Mouse (Mus musculus) forebrain, embryonic 11.5 days (tissue): ENCODE measurements at regions not wholly inside any gene's neighbourhood (a gene's known extent, or its start where the extent isn't known, plus 50 kb on each side); places are given as distances from the start of the nearest gene placed in this dataset.

Source experiments
- ATAC-seq: fragments of 200-750 bp; cut with Nextera tagmentation; replicated peaks from 2 replicates; pipeline ENCODE4 v1.8.0; 2017; ENCODE audit warnings: moderate TSS enrichment; ENCODE audit not compliant: low FRiP score
- DNase-seq: peaks from one replicate; pipeline ENCODE4 v3.0.0-alpha.2; 2017; ENCODE audit warnings: low spot score
- H3K27ac ChIP-seq: fragments of 300-500 bp; sonication (generic); 2 replicates; pipeline ENCODE4 v1.5.1; 2014; ENCODE audit warnings: low read depth, low read length
- H3K27me3 ChIP-seq: fragments of 300-500 bp; sonication (generic); 2 replicates; pipeline ENCODE4 v1.6.1; 2014; ENCODE audit warnings: mild to moderate bottlenecking, low read length, mixed read lengths; ENCODE audit not compliant: control insufficient read depth, insufficient read depth
- H3K36me3 ChIP-seq: fragments of 300-500 bp; sonication (generic); 2 replicates; pipeline ENCODE4 v1.6.1; 2014; ENCODE audit warnings: mild to moderate bottlenecking, low read length, moderate library complexity, mixed read lengths; ENCODE audit not compliant: control insufficient read depth, insufficient read depth
- H3K4me1 ChIP-seq: fragments of 300-500 bp; sonication (generic); replicated peaks from 2 replicates; pipeline ENCODE4 v1.6.1; 2014; ENCODE audit warnings: low read length, mixed read lengths; ENCODE audit not compliant: control insufficient read depth, insufficient read depth
- H3K4me2 ChIP-seq: fragments of 300-500 bp; sonication (generic); 2 replicates; pipeline ENCODE4 v1.6.1; 2014; ENCODE audit warnings: low read depth, mild to moderate bottlenecking, low read length, moderate library complexity, mixed read lengths; ENCODE audit not compliant: severe bottlenecking
- H3K4me3 ChIP-seq: fragments of 300-500 bp; sonication (generic); 2 replicates; pipeline ENCODE4 v1.5.1; 2014; ENCODE audit warnings: low read depth, low read length
- H3K9ac ChIP-seq: fragments of 300-500 bp; sonication (generic); 2 replicates; pipeline ENCODE4 v1.6.1; 2014; ENCODE audit warnings: low read length
- H3K9me3 ChIP-seq: fragments of 300-500 bp; sonication (generic); 2 replicates; pipeline ENCODE4 v1.6.1; 2016; ENCODE audit warnings: low read length, mixed read lengths; ENCODE audit not compliant: control insufficient read depth
- WGBS: fragments of 180-500 bp; shearing (Covaris S2); extraction: QIAGEN DNeasy Blood & Tissue Kit; methylation state at CpG from one replicate; pipeline ENCODE4 v1.1.7; 2014; 5-methylcytosine and 5-hydroxymethylcytosine counted together

DNA sequence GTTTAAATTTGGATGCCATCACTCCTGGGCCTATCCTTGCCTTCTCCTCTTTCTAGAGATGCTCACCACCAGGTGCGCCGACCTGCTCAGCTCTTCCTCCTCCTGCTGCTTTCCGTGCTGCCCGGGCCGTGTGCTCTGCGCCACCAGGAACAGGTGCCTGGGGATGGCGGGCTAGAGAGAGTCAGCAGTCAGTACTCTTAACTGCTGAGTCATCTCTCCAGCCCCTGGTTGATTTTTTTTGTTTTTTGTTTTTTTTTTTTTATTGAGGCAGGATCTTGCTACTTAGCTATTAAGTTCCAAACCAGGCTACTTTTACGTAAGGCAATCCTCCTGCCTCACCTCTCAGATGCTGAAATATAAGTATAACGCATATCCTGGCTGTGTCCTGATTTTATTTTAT is 59.8 kb upstream of the Larp1 start:
- H3K4me2 ChIP-seq = no peak overlapping the region
- H3K36me3 ChIP-seq = no peaks in the 10 kb centered on the region
- no peaks in the 10 kb centered on the region for H3K4me1 ChIP-seq
- DNase-seq (no peak), ATAC-seq (no peak)
- WGBS = 69% methylated on average over 9 of the region's 9 CpGs
- no peak overlapping the region for H3K9ac ChIP-seq
- no peaks in the 10 kb centered on the region for H3K27me3 ChIP-seq
- H3K27ac ChIP-seq = no peak overlapping the region
- H3K9me3 ChIP-seq = no peaks in the 10 kb centered on the region
- no peak overlapping the region for H3K4me3 ChIP-seq

DNA sequence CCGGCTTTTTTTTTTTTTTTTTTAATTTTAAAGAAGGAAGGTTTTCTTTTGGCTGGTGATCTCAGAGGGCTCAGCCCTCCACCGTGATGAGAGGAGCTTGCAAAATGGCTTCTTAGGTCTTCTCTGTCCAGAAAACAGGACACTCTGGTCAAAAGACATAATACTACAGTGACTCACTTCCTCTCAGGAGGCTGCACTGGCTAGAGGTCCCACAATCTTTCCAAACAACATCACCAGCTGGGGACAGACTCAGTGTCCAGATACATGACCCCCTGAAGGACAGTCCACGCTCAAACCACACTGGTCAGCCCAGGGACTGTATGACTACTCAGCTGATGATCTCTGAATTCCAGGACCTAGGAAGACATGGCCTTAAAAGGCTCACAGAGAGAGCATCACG is 61.5 kb upstream of the Larp1 start:
- DNase-seq (no peak), ATAC-seq (no peak)
- Histone ChIP-seq H3K4me1 (no peaks in the 10 kb centered on the region), H3K27me3 (no peaks in the 10 kb centered on the region), H3K27ac (no peak overlapping the region), H3K36me3 (no peaks in the 10 kb centered on the region), H3K4me2 (no peak overlapping the region), H3K9ac (no peak overlapping the region), H3K9me3 (no peaks in the 10 kb centered on the region), H3K4me3 (no peak overlapping the region)
- 93% methylated on average over 3 of the region's 4 CpGs for WGBS

DNA sequence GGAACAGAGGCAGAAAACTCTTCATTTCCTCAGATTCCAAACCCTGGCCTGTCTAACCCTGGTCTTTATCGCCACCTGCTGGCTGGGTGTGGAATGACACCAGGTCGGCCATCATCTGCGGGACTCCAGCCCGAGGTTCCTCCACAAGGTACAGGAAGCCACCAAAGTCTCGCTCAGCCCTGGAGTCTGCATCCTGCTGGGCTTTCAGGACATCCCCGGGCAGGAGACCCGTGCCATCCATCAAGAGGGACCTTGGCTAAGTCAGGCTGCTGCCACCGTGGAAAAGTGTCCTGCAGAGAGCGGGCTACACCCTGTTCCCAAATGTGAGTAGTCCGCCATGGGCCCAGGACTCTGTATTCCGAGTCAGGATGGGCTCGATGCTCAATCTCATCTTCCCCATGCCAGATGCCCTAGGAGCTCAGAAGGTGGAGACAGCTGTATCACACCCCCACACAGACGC is 74.4 kb upstream of the Larp1 start:
- Histone ChIP-seq H3K27me3 (no peaks in the 10 kb centered on the region), H3K36me3 (no peaks in the 10 kb centered on the region), H3K27ac (no peak overlapping the region), H3K9me3 (no peaks in the 10 kb centered on the region), H3K4me1 (no peaks in the 10 kb centered on the region; the same call in 1 of the 2 replicates), H3K4me2 (peak overlapping the region; percentile 53), H3K4me3 (peak overlapping the region; percentile 19; the same call in 1 of the 2 replicates), H3K9ac (peak overlapping the region; percentile 48)
- 12% methylated on average over 13 of the region's 13 CpGs for WGBS
- ATAC-seq (peak; percentile 51; the same call in 1 of the 2 replicates), DNase-seq (peak; percentile 93)

DNA sequence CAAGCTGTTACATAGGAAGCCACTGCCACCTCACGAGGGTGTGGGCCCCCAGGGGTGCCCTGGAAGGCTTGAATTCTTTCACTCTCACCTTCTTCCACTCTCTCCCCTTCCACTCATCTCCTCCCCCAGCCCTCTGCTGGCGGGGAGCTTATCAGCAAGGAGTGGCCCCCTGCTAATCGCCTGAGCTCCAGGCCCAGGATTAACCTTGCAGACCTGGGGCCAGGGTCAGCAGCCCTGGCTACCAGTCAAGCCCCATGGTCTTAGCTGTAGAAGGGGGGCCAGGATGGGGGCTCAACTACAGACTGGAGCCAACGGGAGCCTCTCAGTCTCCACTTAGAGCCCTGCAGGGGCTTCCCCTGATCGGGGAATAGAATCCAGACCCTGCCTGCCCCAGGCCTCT is 75.8 kb upstream of the Larp1 start:
- H3K27me3 ChIP-seq = no peaks in the 10 kb centered on the region
- no peak overlapping the region for H3K4me2 ChIP-seq
- no peak overlapping the region for H3K9ac ChIP-seq
- ATAC-seq (no peak), DNase-seq (no peak)
- no peaks in the 10 kb centered on the region for H3K9me3 ChIP-seq
- no peak overlapping the region for H3K4me3 ChIP-seq
- WGBS = 7% methylated on average over 5 of the region's 5 CpGs
- no peaks in the 10 kb centered on the region; the same call in 1 of the 2 replicates for H3K4me1 ChIP-seq
- no peak overlapping the region for H3K27ac ChIP-seq
- H3K36me3 ChIP-seq = no peaks in the 10 kb centered on the region

DNA sequence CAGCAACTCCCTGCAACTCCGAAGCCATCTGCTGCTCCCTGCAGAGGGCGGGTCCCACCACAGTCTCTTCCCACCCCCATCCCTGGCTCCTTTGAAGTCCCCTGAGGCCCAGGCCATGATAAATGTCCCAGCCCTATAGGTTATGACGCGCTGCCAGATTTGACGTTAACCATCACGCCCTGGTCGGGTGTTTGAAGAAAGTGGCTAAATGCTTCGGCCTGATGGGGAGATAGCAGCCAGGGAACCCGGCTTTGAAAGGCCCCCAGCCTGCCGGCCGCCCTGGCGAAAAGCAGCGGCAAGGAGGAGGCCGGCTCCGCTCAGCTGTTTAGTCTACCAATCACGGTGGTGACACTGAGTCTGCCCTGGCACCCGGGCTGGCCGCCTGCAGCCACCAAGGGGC is 79.4 kb upstream of the Larp1 start:
- H3K4me2 ChIP-seq = no peak overlapping the region
- 11% methylated on average over 18 of the region's 18 CpGs for WGBS
- H3K4me1 ChIP-seq = no peaks in the 10 kb centered on the region; the same call in 1 of the 2 replicates
- H3K36me3 ChIP-seq = no peaks in the 10 kb centered on the region
- ATAC-seq = no peak
- no peaks in the 10 kb centered on the region for H3K9me3 ChIP-seq
- H3K4me3 ChIP-seq = no peak overlapping the region
- no peak overlapping the region for H3K9ac ChIP-seq
- DNase-seq = peak; percentile 58
- H3K27me3 ChIP-seq = no peaks in the 10 kb centered on the region
- H3K27ac ChIP-seq = no peak overlapping the region

DNA sequence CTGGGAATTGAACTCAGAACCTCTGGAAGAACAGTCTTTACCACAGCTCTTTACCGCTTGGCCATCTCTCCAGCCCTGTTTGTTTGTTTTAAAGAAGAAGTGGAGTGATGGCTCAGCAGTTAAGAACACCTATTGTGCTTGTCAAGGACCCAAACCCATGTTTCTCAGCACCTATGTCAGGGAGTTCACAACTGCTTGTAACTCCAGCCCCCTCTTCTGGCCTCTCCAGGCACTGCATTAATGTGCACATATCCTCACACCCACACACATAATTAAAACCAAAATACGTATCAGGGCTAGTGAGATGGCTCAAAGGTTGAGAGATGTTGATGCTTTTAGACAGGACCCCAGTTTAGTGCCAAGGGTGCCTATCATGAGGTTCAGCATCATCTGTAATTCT is 87.6 kb upstream of the Hand1 start:
- DNase-seq (no peak), ATAC-seq (no peak)
- H3K27me3 ChIP-seq = no peaks in the 10 kb centered on the region
- H3K4me2 ChIP-seq = no peak overlapping the region
- no peak overlapping the region for H3K4me3 ChIP-seq
- H3K9me3 ChIP-seq = no peaks in the 10 kb centered on the region
- no peak overlapping the region for H3K27ac ChIP-seq
- H3K9ac ChIP-seq = no peak overlapping the region
- no peaks in the 10 kb centered on the region for H3K36me3 ChIP-seq
- no peaks in the 10 kb centered on the region for H3K4me1 ChIP-seq
- WGBS = 89% methylated on average over 2 of the region's 2 CpGs

DNA sequence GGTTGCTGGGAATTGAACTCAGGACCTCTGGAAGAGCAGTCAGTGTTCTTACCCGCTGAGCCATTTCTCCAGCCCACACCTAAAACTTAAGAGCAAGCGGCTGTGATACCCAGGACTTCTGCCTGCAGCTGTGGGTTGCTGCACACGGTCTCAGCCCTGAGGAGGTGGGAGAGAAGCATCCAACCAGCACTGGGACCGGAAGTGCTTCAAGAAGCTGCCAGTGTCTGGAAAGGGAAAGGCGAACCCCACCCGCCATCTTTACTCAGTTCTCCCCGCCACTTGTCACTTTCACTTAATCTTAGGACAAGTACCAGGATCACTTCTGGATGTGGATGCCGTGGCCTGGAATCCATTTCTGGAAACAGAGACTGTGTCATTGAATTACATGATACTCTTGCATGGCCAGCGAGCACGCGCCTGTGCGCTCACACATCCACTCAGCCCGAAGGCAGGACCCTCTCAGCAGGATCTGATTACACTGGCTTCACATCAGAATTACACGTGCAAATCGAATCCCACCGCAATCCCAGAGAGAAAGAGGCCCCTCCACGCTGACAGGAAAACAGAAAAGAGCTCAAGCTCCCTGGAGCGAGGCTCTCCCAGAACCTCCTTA is 85.9 kb upstream of the Hand1 start:
- H3K27ac ChIP-seq = no peak overlapping the region
- no peaks in the 10 kb centered on the region for H3K9me3 ChIP-seq
- ATAC-seq (no peak), DNase-seq (no peak)
- H3K4me2 ChIP-seq = no peak overlapping the region
- no peak overlapping the region for H3K9ac ChIP-seq
- WGBS = 84% methylated on average over 18 of the region's 18 CpGs
- no peak overlapping the region for H3K4me3 ChIP-seq
- no peaks in the 10 kb centered on the region for H3K27me3 ChIP-seq
- no peaks in the 10 kb centered on the region for H3K36me3 ChIP-seq
- no peaks in the 10 kb centered on the region for H3K4me1 ChIP-seq

DNA sequence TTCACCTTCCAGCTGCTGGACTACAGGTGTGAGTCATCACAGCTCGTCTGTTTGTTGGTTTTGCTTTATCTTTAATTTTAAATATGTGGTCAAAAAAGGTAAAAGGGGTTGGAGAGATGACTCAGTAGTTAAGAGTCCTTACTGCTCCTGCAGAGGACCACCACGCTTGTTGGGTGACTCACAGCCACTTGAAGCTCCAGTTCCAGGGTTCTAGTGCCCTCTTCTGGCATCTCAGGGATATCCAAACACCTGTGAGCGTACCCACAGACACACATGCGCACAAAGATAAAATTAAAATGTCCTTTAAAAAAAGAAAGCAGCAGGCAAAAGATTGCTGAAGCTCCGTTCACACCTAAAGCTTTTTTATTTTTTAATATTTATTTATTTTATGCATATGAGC is 85.4 kb upstream of the Hand1 start:
- DNase-seq = no peak

DNA sequence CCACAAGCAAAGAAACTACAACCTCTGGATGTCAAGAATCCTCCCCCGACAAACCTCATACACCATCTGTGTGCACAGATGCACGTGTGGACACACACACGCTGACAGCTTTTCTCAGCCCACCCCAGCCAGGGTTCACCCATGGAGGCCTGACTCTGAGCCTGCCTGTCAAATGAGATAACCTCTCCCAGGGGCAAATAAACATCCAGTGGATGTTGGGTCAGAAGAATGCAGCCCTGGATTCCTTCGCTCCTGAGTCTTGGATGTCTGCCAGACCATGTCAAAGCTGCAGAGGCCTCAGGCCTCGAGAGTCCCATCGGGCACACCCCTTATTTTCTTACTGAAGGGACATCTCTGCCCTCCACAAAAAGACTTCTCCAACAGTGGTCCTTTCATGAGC is 83.4 kb upstream of the Hand1 start:
- Histone ChIP-seq H3K9ac (no peak overlapping the region), H3K36me3 (no peaks in the 10 kb centered on the region), H3K9me3 (no peaks in the 10 kb centered on the region), H3K4me1 (no peaks in the 10 kb centered on the region), H3K27ac (no peak overlapping the region), H3K4me2 (no peak overlapping the region), H3K4me3 (no peak overlapping the region), H3K27me3 (no peaks in the 10 kb centered on the region)
- ATAC-seq (no peak), DNase-seq (no peak)
- 72% methylated on average over 6 of the region's 6 CpGs for WGBS

More for the DNA sequence above, 85.4 kb upstream of the Hand1 start:
- ATAC-seq = no peak
- no peak overlapping the region for H3K4me2 ChIP-seq
- H3K9me3 ChIP-seq = no peaks in the 10 kb centered on the region
- no peaks in the 10 kb centered on the region for H3K36me3 ChIP-seq
- 75% methylated on average over 5 of the region's 5 CpGs for WGBS
- no peak overlapping the region for H3K9ac ChIP-seq
- H3K4me1 ChIP-seq = no peaks in the 10 kb centered on the region
- H3K27me3 ChIP-seq = no peaks in the 10 kb centered on the region
- no peak overlapping the region for H3K27ac ChIP-seq
- no peak overlapping the region for H3K4me3 ChIP-seq
